In the genomic region with DNA sequence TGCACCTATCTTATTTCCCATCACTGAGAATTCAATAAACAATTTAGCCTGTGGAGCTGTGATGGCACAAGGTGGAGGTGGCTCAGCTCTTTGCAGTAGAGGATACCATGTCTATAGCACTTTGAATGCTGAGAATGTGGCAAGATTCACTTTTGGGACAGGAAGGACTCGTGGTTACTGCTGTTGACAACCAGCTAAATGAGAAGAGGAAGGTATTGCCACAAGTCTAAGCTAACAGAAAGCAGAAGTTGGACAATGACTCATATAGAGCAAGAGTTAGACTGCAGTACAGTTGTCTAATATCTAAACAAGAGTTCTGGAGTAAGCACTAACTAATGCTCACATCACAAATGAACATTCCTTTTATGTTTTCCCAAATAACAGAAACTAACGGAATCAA, we compare ENCODE assay signal across 13 mouse cellular contexts.
DNase-seq lines count a peak whose midpoint lies in the region; ATAC-seq and TF ChIP-seq lines count a peak whose summit lies in the region.
"Had no signal": no experiment of that assay in that cellular context is flagged by ENCODE, and none has a peak within 500 bp of the region (broad histone marks: within the 10 kb centered on the region; RNA-seq: fewer than 3 reads in every experiment).

No protein-coding gene starts in this region.

- DNase-seq in layer of hippocampus, adult 2 months (ENCODE audit: low spot score in 2 of 2) = no peak
- DNase-seq in layer of hippocampus, adult 9-11 months = no peak
- DNase-seq in monocyte, adult 2 months (ENCODE audit: low read depth in 1 of 2, low spot score in 2 of 2) = peak; percentile 38 to 41
- no peak for DNase-seq in gastrocnemius, postnatal 36 days
- no peak for DNase-seq in urinary bladder, postnatal 10 days (ENCODE audit: low spot score)
- no peak for DNase-seq in thymus, postnatal 10 days (ENCODE audit: low spot score in 2 of 2)
- DNase-seq: cerebellum, adult 11 months; heart, postnatal 14 days; kidney, adult 11 months; left cerebral cortex, postnatal 4 days had no signal

- intact Hi-C loops in gastrocnemius, postnatal 36 days (cut with DNase I) = no loop called here

- H3K4me3 ChIP-seq in layer of hippocampus, adult 2 months = no peak overlapping the region

- ATAC-seq in CD4-positive, CD25-positive, alpha-beta regulatory T cell, adult 4 months = peak; percentile 69
- peak; percentile 80 for ATAC-seq in common myeloid progenitor, adult 5-6 weeks (replicated peaks; ENCODE audit: low read depth, poor library complexity, severe bottlenecking)
- ATAC-seq: forebrain, embryonic 16.5 days had no signal

- peak overlapping the region; percentile 8 for H3K27ac ChIP-seq in layer of hippocampus, adult 2 months

- no peak for TF ChIP-seq CTCF in layer of hippocampus, adult 2 months (conservative IDR thresholded peaks at IDR 0.05)

Comparison
In these comparisons a context has a peak if more than half of its experiments do, and no peak if none do; other contexts are left out.
1. DNase-seq: peak in monocyte, adult 2 months (2 of 2); none in layer of hippocampus, adult 2 months (0 of 2), layer of hippocampus, adult 9-11 months (single experiment), gastrocnemius, postnatal 36 days (0 of 2), urinary bladder, postnatal 10 days (single experiment) and thymus, postnatal 10 days (0 of 2).